Mouse (Mus musculus) heart, embryonic 16.5 days (tissue): ENCODE data around the gene Smtn. TPM values are rescaled to one million over a fixed set of nuclear protein-coding genes. Genes with fewer than 3 reads are reported as not detected.
A peak's percentile ranks its signal among the peaks of the same experiment; 100 is the strongest.

Source experiments
- ATAC-seq: fragments of 200-750 bp; cut with Nextera tagmentation; replicated peaks from 2 replicates; pipeline ENCODE4 v1.8.0; 2017; ENCODE audit warnings: moderate number of reproducible peaks; ENCODE audit not compliant: insufficient read depth, low FRiP score; ENCODE audit errors: extremely low read depth
- H3K27ac ChIP-seq: fragments of 300-500 bp; sonication (generic); 2 replicates; pipeline ENCODE4 v1.5.1; 2014; ENCODE audit warnings: mild to moderate bottlenecking, low read length, control low read depth, moderate library complexity
- H3K27me3 ChIP-seq: fragments of 300-500 bp; sonication (generic); 2 replicates; pipeline ENCODE4 v1.6.1; 2014; ENCODE audit warnings: low read length, mixed read lengths; ENCODE audit not compliant: control insufficient read depth, insufficient read depth
- H3K36me3 ChIP-seq: fragments of 300-500 bp; sonication (generic); 2 replicates; pipeline ENCODE4 v1.6.1; 2014; ENCODE audit not compliant: control insufficient read depth, insufficient read depth
- H3K4me1 ChIP-seq: fragments of 300-500 bp; sonication (generic); 2 replicates; pipeline ENCODE4 v1.6.1; 2014; ENCODE audit warnings: low read length, mixed read lengths; ENCODE audit not compliant: control insufficient read depth, insufficient read depth
- H3K4me2 ChIP-seq: fragments of 300-500 bp; sonication (generic); 2 replicates; pipeline ENCODE4 v1.6.1; 2014; ENCODE audit warnings: low read depth, mild to moderate bottlenecking, control low read depth, low read length
- H3K4me3 ChIP-seq: fragments of 300-500 bp; sonication (generic); 2 replicates; pipeline ENCODE4 v1.5.1; 2014; ENCODE audit warnings: mild to moderate bottlenecking, control low read depth, low read length
- H3K9ac ChIP-seq: fragments of 300-500 bp; sonication (generic); 2 replicates; pipeline ENCODE4 v1.6.1; 2014; ENCODE audit warnings: low read length, control low read depth
- H3K9me3 ChIP-seq: fragments of 300-500 bp; sonication (generic); replicated peaks from 2 replicates; pipeline ENCODE4 v1.6.1; 2016; ENCODE audit warnings: low read length; ENCODE audit not compliant: control insufficient read depth
- WGBS: fragments of 180-500 bp; shearing (Covaris S2); extraction: QIAGEN DNeasy Blood & Tissue Kit; methylation state at CpG from one replicate; pipeline ENCODE4 v1.1.7; 2014; 5-methylcytosine and 5-hydroxymethylcytosine counted together
- polyA plus RNA-seq: library from polyadenylated mRNA; unstranded; fragments of >200 nt; fragmentation: Nextera tagmentation; extraction: Ambion mirVana; gene quantifications from 2 replicates; pipeline ENCODE4 v1.2.1, GENCODE M21; 2015

Gene Smtn
- polyA plus RNA-seq, 1 experiment from 2014 or later: 93.9 TPM

DNA sequence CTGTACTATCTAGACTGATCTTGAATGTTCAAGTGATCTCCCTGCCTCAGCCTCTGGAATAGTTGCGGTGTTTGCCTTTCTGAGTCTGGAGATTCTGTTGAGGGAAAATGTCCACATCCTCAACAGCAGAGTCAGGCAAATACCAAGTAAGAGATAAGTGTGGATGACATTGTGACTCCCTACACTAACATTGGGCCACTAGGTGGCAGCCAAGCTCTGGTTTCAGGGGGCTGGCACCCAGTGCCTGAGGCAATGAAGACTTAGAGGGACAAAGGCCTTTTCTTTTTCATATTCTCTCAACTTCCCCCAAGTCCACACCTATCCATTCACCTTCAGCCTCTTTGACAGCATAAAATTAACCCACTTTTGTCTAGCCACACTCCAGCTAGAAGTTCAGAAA, 67.9 kb downstream of the Smtn start:
- 15% methylated on average over 1 of the region's 1 CpGs for WGBS
- peak; percentile 77; the same call in 1 of the 2 replicates for ATAC-seq
- H3K4me2 ChIP-seq: no peak overlapping the region

DNA sequence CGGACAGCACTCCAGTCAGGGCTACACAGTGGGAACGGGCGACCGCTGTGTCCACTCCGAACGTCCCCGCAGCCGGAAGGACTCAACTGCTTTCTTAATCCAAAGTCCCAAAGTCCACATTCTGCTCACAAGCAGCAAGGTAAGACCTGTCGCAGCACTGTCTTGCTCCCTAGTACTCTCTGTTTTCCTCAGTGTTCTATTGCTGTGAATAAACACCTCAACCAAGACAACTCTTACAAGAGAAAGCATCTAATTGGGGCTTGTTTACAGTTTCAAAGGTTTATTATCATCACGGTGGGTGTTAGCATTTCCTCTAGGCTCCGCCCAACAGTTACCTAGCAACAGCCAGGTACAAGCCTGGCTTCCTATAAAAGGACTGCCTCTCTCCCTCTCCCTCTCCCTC, 69.0 kb downstream of the Smtn start:
- Histone ChIP-seq H3K9ac (no peak overlapping the region), H3K27ac (no peak overlapping the region)
- ATAC-seq: no peak

More for the DNA sequence above, 67.9 kb downstream of the Smtn start:
- Histone ChIP-seq H3K9ac (no peak overlapping the region), H3K27ac (no peak overlapping the region), H3K9me3 (no peaks in the 10 kb centered on the region), H3K4me1 (no peaks in the 10 kb centered on the region), H3K27me3 (no peaks in the 10 kb centered on the region), H3K4me3 (no peak overlapping the region), H3K36me3 (no peaks in the 10 kb centered on the region)

More for the DNA sequence above, 69.0 kb downstream of the Smtn start:
- Histone ChIP-seq H3K27me3 (no peaks in the 10 kb centered on the region), H3K9me3 (no peaks in the 10 kb centered on the region), H3K4me2 (no peak overlapping the region), H3K4me1 (no peaks in the 10 kb centered on the region), H3K4me3 (no peak overlapping the region), H3K36me3 (no peaks in the 10 kb centered on the region)
- WGBS: 29% methylated on average over 11 of the region's 11 CpGs

Other genes with a start within 250 kb of the Smtn start
- gene Pik3ip1, start 210.2 kb downstream of the Smtn start, polyA plus RNA-seq: 40.9 and 41.1 TPM in 2 replicates
- 47.1 and 54.9 TPM in 2 replicates for gene Limk2, start 131.4 kb downstream of the Smtn start, polyA plus RNA-seq
- 30.6 and 31.9 TPM in 2 replicates for gene Rnf185, start 88.2 kb downstream of the Smtn start, polyA plus RNA-seq
- 0.20 and 0.22 TPM in 2 replicates for gene Pla2g3, start 52.3 kb downstream of the Smtn start, polyA plus RNA-seq
- 10.9 and 12.1 TPM in 2 replicates for gene Inpp5j, start 35.8 kb downstream of the Smtn start, polyA plus RNA-seq
- 119 and 126 TPM in 2 replicates for gene Selenom, start 25.9 kb downstream of the Smtn start, polyA plus RNA-seq
- gene Morc2a, start 108.6 kb upstream of the Smtn start, polyA plus RNA-seq: 18.1 and 19.2 TPM in 2 replicates